Mouse (Mus musculus): Measurements from ENCODE around the gene Gpr1.
"Not testable (repeated sequence)": the region's sequence is repeated elsewhere in the genome, so short reads cannot be mapped to it uniquely, and the experiment has no call there.

Gpr1 gene

GRCm38 (mm10) chr1:63180575-63180974 is 33.8 kb downstream of the Gpr1 start:
- DNase-seq (ENCODE audit: low spot score in 2 of 2): not testable (repeated sequence)

- DNase-seq (ENCODE audit: low spot score in 2 of 2): no peak
These were observed 34.2 kb downstream of the Gpr1 start for GRCm38 (mm10) chr1:63180122-63180521.

- DNase-seq (ENCODE audit: low spot score in 2 of 2): no peak
These were observed 36.0 kb downstream of the Gpr1 start for GRCm38 (mm10) chr1:63178308-63178707.

GRCm38 (mm10) chr1:63176604-63177421 is 37.5 kb downstream of the Gpr1 start, which contains the start of the genes Eef1b2 and Ndufs1:
Gene Eef1b2 (plus strand): TSS chr1:63176825.
Gene Ndufs1 (minus strand): TSS chr1:63176833.
- DNase-seq (ENCODE audit: low spot score in 2 of 2): peak; percentile 95 to 97

GRCm38 (mm10) chr1:63176259-63176603 is 38.1 kb downstream of the Gpr1 start:
- no peak for DNase-seq (ENCODE audit: low spot score in 2 of 2)

GRCm38 (mm10) chr1:63175853-63176252 is 38.5 kb downstream of the Gpr1 start:
- DNase-seq (ENCODE audit: low spot score in 2 of 2): no peak

GRCm38 (mm10) chr1:63168638-63169037 is 45.7 kb downstream of the Gpr1 start:
- DNase-seq (ENCODE audit: low spot score in 2 of 2): no peak

- DNase-seq (ENCODE audit: low spot score in 2 of 2): no peak
These were observed 74.1 kb downstream of the Gpr1 start for GRCm38 (mm10) chr1:63140231-63140630.

- not testable (repeated sequence) for DNase-seq (ENCODE audit: low spot score in 2 of 2)
These were observed 75.8 kb downstream of the Gpr1 start for GRCm38 (mm10) chr1:63138586-63138985.

- DNase-seq (ENCODE audit: low spot score in 2 of 2): no peak
These were observed 76.4 kb downstream of the Gpr1 start for GRCm38 (mm10) chr1:63137971-63138370.

- no peak for DNase-seq (ENCODE audit: low spot score in 2 of 2)
These were observed 79.8 kb downstream of the Gpr1 start for GRCm38 (mm10) chr1:63134530-63134929.
